Mouse (Mus musculus): ENCODE results near the gene Acot12. TPM values are rescaled to one million over a fixed set of nuclear protein-coding genes. Genes with fewer than 3 reads are reported as not detected.

The Acot12 gene
- total RNA-seq (2012; rRNA removed), result not detected in 2 replicates

GRCm38 (mm10) chr13:91741280-91742047 is at the start of gene Acot12:
Gene Acot12 (plus strand): TSS chr13:91741512.
- H3K9ac ChIP-seq (ENCODE audit: insufficient read depth, low read depth, low read length, poor library complexity, severe bottlenecking), result peak within 1 kb of the TSS; percentile 5; the same call in 1 of the 2 replicates
- H3K27ac ChIP-seq (ENCODE audit: insufficient read depth, low read depth, low read length, poor library complexity, severe bottlenecking), result no peak within 1 kb of the TSS
- in situ Hi-C loops (cut with MboI; ENCODE audit: low sequenced_read_pairs in 2 of 2, unreplicated experiment in 2 of 2), result no loop called here
- TF ChIP-seq CHD2 (IDR thresholded peaks at IDR 0.05; ENCODE audit: low read depth, low read length) (no peak), ZC3H11A (IDR thresholded peaks at IDR 0.05; ENCODE audit: borderline replicate concordance, low read depth, low read length) (no peak), HCFC1 (IDR thresholded peaks at IDR 0.05; ENCODE audit: borderline replicate concordance, insufficient read depth, low read length) (no peak), ZNF384 (IDR thresholded peaks at IDR 0.05; ENCODE audit: low read depth, low read length) (no peak), MAFK (IDR thresholded peaks at IDR 0.05; ENCODE audit: insufficient read depth, low read depth, low read length) (no peak)
- no peaks in the 10 kb centered on the region for H3K9me3 ChIP-seq (ENCODE audit: control insufficient read depth, insufficient read depth, low read depth, low read length)
- H3K4me1 ChIP-seq (ENCODE audit: control insufficient read depth in 2 of 2, insufficient read depth in 2 of 2, low read length in 2 of 2, poor library complexity in 1 of 2), result no peaks in the 10 kb centered on the region
- H3K4me3 ChIP-seq (ENCODE audit: insufficient read depth in 1 of 2, low read depth in 1 of 2, low read length in 2 of 2, poor library complexity in 1 of 2, severe bottlenecking in 1 of 2), result peak within 1 kb of the TSS; percentile 48 to 52
- DNase-seq (ENCODE audit: low read depth, low spot score), result peak; percentile 16
- no peaks in the 10 kb centered on the region for H3K36me3 ChIP-seq (ENCODE audit: control insufficient read depth, insufficient read depth, low read length, poor library complexity, severe bottlenecking)

- Histone ChIP-seq H3K9ac (ENCODE audit: insufficient read depth, low read depth, low read length, poor library complexity, severe bottlenecking) (no peak overlapping the region), H3K4me3 (ENCODE audit: insufficient read depth in 1 of 2, low read depth in 1 of 2, low read length in 2 of 2, poor library complexity in 1 of 2, severe bottlenecking in 1 of 2) (no peak overlapping the region), H3K27ac (ENCODE audit: insufficient read depth, low read depth, low read length, poor library complexity, severe bottlenecking) (no peak overlapping the region), H3K36me3 (ENCODE audit: control insufficient read depth, insufficient read depth, low read length, poor library complexity, severe bottlenecking) (no peaks in the 10 kb centered on the region), H3K4me1 (ENCODE audit: control insufficient read depth in 2 of 2, insufficient read depth in 2 of 2, low read length in 2 of 2, poor library complexity in 1 of 2) (no peaks in the 10 kb centered on the region), H3K9me3 (ENCODE audit: control insufficient read depth, insufficient read depth, low read depth, low read length) (no peaks in the 10 kb centered on the region)
- in situ Hi-C loops (cut with MboI; ENCODE audit: low sequenced_read_pairs in 2 of 2, unreplicated experiment in 2 of 2), result no loop called here
- TF ChIP-seq ZNF384 (IDR thresholded peaks at IDR 0.05; ENCODE audit: low read depth, low read length), result no peak
- no peak for TF ChIP-seq ZC3H11A (IDR thresholded peaks at IDR 0.05; ENCODE audit: borderline replicate concordance, low read depth, low read length)
- no peak for TF ChIP-seq CHD2 (IDR thresholded peaks at IDR 0.05; ENCODE audit: low read depth, low read length)
- no peak for TF ChIP-seq MAFK (IDR thresholded peaks at IDR 0.05; ENCODE audit: insufficient read depth, low read depth, low read length)
- TF ChIP-seq HCFC1 (IDR thresholded peaks at IDR 0.05; ENCODE audit: borderline replicate concordance, insufficient read depth, low read length), result no peak
- DNase-seq (ENCODE audit: low read depth, low spot score), result no peak
Measured at GRCm38 (mm10) chr13:91693615-91694014, 47.7 kb upstream of the Acot12 start.

DNA sequence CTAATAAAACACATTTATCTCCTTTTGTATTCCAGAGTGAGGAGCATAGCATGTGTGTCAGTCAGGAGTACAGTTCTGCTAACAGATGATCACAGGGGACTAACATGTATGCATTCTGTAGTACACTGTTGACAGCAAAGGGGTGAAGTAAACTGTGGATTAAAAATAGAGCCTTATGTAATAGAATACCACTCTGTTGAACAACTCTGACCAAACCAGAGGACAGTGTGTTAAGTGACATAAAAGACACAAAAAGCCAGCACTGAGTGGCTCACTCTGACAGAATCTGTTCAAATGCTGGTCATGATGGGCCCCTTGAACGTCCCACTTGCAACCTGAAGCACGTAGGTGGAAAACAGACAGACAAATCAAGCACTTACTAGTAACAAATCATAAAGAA is 45.9 kb upstream of the Acot12 start:
- Histone ChIP-seq H3K36me3 (ENCODE audit: control insufficient read depth, insufficient read depth, low read length, poor library complexity, severe bottlenecking) (no peaks in the 10 kb centered on the region), H3K4me1 (ENCODE audit: control insufficient read depth in 2 of 2, insufficient read depth in 2 of 2, low read length in 2 of 2, poor library complexity in 1 of 2) (no peaks in the 10 kb centered on the region), H3K27ac (ENCODE audit: insufficient read depth, low read depth, low read length, poor library complexity, severe bottlenecking) (no peak overlapping the region), H3K4me3 (ENCODE audit: insufficient read depth in 1 of 2, low read depth in 1 of 2, low read length in 2 of 2, poor library complexity in 1 of 2, severe bottlenecking in 1 of 2) (no peak overlapping the region), H3K9ac (ENCODE audit: insufficient read depth, low read depth, low read length, poor library complexity, severe bottlenecking) (no peak overlapping the region), H3K9me3 (ENCODE audit: control insufficient read depth, insufficient read depth, low read depth, low read length) (no peaks in the 10 kb centered on the region)
- in situ Hi-C loops (cut with MboI; ENCODE audit: low sequenced_read_pairs in 2 of 2, unreplicated experiment in 2 of 2), result no loop called here
- TF ChIP-seq ZNF384 (IDR thresholded peaks at IDR 0.05; ENCODE audit: low read depth, low read length), result no peak
- no peak for TF ChIP-seq CHD2 (IDR thresholded peaks at IDR 0.05; ENCODE audit: low read depth, low read length)
- TF ChIP-seq ZC3H11A (IDR thresholded peaks at IDR 0.05; ENCODE audit: borderline replicate concordance, low read depth, low read length), result no peak
- TF ChIP-seq HCFC1 (IDR thresholded peaks at IDR 0.05; ENCODE audit: borderline replicate concordance, insufficient read depth, low read length), result no peak
- no peak for DNase-seq (ENCODE audit: low read depth, low spot score)

GRCm38 (mm10) chr13:91696109-91696645 is 45.1 kb upstream of the Acot12 start:
- no peak overlapping the region for H3K4me3 ChIP-seq (ENCODE audit: insufficient read depth in 1 of 2, low read depth in 1 of 2, low read length in 2 of 2, poor library complexity in 1 of 2, severe bottlenecking in 1 of 2)
- in situ Hi-C loops (cut with MboI; ENCODE audit: low sequenced_read_pairs in 2 of 2, unreplicated experiment in 2 of 2), result no loop called here
- no peaks in the 10 kb centered on the region for H3K4me1 ChIP-seq (ENCODE audit: control insufficient read depth in 2 of 2, insufficient read depth in 2 of 2, low read length in 2 of 2, poor library complexity in 1 of 2)
- no peaks in the 10 kb centered on the region for H3K36me3 ChIP-seq (ENCODE audit: control insufficient read depth, insufficient read depth, low read length, poor library complexity, severe bottlenecking)
- DNase-seq (ENCODE audit: low read depth, low spot score), result no peak
- no peak overlapping the region for H3K9ac ChIP-seq (ENCODE audit: insufficient read depth, low read depth, low read length, poor library complexity, severe bottlenecking)
- TF ChIP-seq CHD2 (IDR thresholded peaks at IDR 0.05; ENCODE audit: low read depth, low read length) (no peak), HCFC1 (IDR thresholded peaks at IDR 0.05; ENCODE audit: borderline replicate concordance, insufficient read depth, low read length) (no peak), ZC3H11A (IDR thresholded peaks at IDR 0.05; ENCODE audit: borderline replicate concordance, low read depth, low read length) (no peak), MAFK (IDR thresholded peaks at IDR 0.05; ENCODE audit: insufficient read depth, low read depth, low read length) (no peak), ZNF384 (IDR thresholded peaks at IDR 0.05; ENCODE audit: low read depth, low read length) (no peak)
- no peak overlapping the region for H3K27ac ChIP-seq (ENCODE audit: insufficient read depth, low read depth, low read length, poor library complexity, severe bottlenecking)
- H3K9me3 ChIP-seq (ENCODE audit: control insufficient read depth, insufficient read depth, low read depth, low read length), result no peaks in the 10 kb centered on the region

Data from ES-E14 (cell line).